Mouse (Mus musculus): ENCODE measurements around the gene Cd5l. TPM values are rescaled to one million over a fixed set of nuclear protein-coding genes. Genes with fewer than 3 reads are reported as not detected.

Gene Cd5l
- polyA plus RNA-seq, 1 experiment = not detected

DNA sequence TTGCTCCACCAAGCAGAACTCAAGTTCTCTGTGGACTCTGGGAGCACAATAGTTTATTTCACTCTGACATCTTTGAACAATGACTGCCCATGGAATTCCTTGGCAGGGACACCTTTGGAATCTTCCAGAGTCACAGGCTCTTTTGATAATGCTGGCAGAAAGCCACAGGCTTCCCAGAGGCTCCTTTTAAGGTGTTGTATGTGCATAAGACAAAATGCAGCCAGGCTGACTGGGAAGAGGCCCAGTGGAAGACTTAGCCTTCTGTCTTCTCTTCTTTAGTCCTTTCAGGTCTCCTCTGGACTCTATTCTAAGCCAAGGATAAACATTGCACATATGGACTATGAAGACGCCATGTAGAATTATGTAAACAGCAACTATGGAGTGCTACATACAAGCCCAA lies 33.3 kb downstream of the Cd5l start:
- Histone ChIP-seq H3K36me3 (ENCODE audit: control insufficient read depth, insufficient read depth, low read length, poor library complexity, severe bottlenecking) (no peaks in the 10 kb centered on the region), H3K9ac (ENCODE audit: low read depth, poor library complexity, severe bottlenecking) (no peak overlapping the region), H3K27ac (ENCODE audit: insufficient read depth, low read length) (no peak overlapping the region), H3K9me3 (replicated peaks; ENCODE audit: control insufficient read depth, insufficient read depth, low read length, poor library complexity, severe bottlenecking) (no peaks in the 10 kb centered on the region), H3K4me3 (ENCODE audit: low read depth, low read length) (no peak overlapping the region), H3K27me3 (ENCODE audit: control insufficient read depth, insufficient read depth, low read length, poor library complexity, severe bottlenecking) (no peaks in the 10 kb centered on the region), H3K4me1 (ENCODE audit: control insufficient read depth, insufficient read depth, low read length) (no peaks in the 10 kb centered on the region)
- TF ChIP-seq EP300 (IDR thresholded peaks at IDR 0.05; ENCODE audit: insufficient read depth, low read depth, low read length) (no peak), POLR2A (IDR thresholded peaks at IDR 0.05; ENCODE audit: insufficient read depth, low read length) (no peak), CTCF (IDR thresholded peaks at IDR 0.05; ENCODE audit: low read depth, low read length) (no peak)

DNA sequence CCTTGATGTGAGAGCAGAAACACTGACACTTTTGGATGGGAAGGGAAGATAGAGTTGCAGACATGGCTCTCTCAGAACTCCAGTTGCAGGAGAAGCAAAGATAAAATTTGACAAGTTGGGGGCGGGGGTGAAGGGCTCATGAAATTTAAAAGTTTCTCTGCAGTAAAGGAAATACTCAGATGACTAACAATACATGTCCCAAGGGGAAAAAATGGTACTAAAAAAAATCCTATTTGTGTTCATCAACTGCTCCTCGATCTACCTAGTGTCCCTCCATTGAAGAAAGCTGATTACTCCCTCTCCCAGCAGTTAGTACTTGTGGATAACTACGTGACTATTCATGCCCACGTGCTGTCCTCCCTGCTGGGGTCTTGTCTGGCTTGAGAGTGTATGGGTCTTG lies 41.1 kb downstream of the Cd5l start:
- H3K4me1 ChIP-seq (ENCODE audit: control insufficient read depth, insufficient read depth, low read length) = no peaks in the 10 kb centered on the region
- no peaks in the 10 kb centered on the region for H3K9me3 ChIP-seq (replicated peaks; ENCODE audit: control insufficient read depth, insufficient read depth, low read length, poor library complexity, severe bottlenecking)
- no peak for TF ChIP-seq EP300 (IDR thresholded peaks at IDR 0.05; ENCODE audit: insufficient read depth, low read depth, low read length)
- no peak for TF ChIP-seq CTCF (IDR thresholded peaks at IDR 0.05; ENCODE audit: low read depth, low read length)
- no peak for TF ChIP-seq POLR2A (IDR thresholded peaks at IDR 0.05; ENCODE audit: insufficient read depth, low read length)
- no peak overlapping the region for H3K4me3 ChIP-seq (ENCODE audit: low read depth, low read length)
- no peak overlapping the region for H3K9ac ChIP-seq (ENCODE audit: low read depth, poor library complexity, severe bottlenecking)
- H3K36me3 ChIP-seq (ENCODE audit: control insufficient read depth, insufficient read depth, low read length, poor library complexity, severe bottlenecking) = no peaks in the 10 kb centered on the region
- no peaks in the 10 kb centered on the region for H3K27me3 ChIP-seq (ENCODE audit: control insufficient read depth, insufficient read depth, low read length, poor library complexity, severe bottlenecking)
- no peak overlapping the region for H3K27ac ChIP-seq (ENCODE audit: insufficient read depth, low read length)

DNA sequence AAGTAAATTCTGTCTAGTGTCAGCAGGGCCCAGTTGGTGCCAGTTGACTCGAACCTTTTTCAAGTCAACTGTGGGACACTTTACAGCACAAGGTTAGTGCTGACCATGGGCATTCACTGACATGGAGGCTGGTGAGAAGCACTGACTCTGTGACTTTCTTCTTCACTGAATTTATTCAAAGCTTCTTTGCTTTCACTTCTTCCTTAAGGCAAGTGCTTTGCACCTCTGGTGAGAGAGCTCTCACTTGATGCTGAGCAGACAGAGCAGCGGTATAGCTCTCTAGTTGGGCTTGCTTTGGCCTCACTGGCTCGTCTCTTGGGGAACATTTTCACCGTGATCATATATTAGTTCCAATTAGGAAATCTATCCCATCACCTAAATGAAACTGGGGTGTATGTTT lies 42.2 kb downstream of the Cd5l start:
- Histone ChIP-seq H3K4me3 (ENCODE audit: low read depth, low read length) (no peak overlapping the region), H3K9me3 (replicated peaks; ENCODE audit: control insufficient read depth, insufficient read depth, low read length, poor library complexity, severe bottlenecking) (no peaks in the 10 kb centered on the region), H3K9ac (ENCODE audit: low read depth, poor library complexity, severe bottlenecking) (no peak overlapping the region), H3K27ac (ENCODE audit: insufficient read depth, low read length) (no peak overlapping the region), H3K4me1 (ENCODE audit: control insufficient read depth, insufficient read depth, low read length) (no peaks in the 10 kb centered on the region), H3K27me3 (ENCODE audit: control insufficient read depth, insufficient read depth, low read length, poor library complexity, severe bottlenecking) (no peaks in the 10 kb centered on the region), H3K36me3 (ENCODE audit: control insufficient read depth, insufficient read depth, low read length, poor library complexity, severe bottlenecking) (no peaks in the 10 kb centered on the region)
- TF ChIP-seq CTCF (IDR thresholded peaks at IDR 0.05; ENCODE audit: low read depth, low read length) = no peak
- TF ChIP-seq POLR2A (IDR thresholded peaks at IDR 0.05; ENCODE audit: insufficient read depth, low read length) = no peak
- no peak for TF ChIP-seq EP300 (IDR thresholded peaks at IDR 0.05; ENCODE audit: insufficient read depth, low read depth, low read length)

DNA sequence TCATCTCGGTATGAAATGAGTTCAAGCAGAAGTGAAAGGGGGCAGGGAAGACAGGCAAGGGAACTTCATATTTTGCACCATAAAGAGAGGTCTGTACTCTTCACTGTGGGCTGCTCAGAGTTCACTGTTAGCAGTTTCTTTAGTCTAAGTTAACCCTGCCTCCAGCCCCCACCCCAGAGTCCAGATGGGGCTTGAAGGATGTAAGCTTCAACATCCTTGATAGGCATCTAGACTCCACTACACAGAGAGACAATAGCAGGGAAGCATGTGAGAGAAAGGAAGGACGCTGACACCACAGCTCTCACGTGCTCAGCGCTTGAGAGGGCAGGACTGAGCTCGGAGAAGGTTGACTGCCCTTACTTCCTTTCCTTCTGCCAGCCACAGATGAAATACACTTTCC lies 43.6 kb downstream of the Cd5l start:
- Histone ChIP-seq H3K4me1 (ENCODE audit: control insufficient read depth, insufficient read depth, low read length) (no peaks in the 10 kb centered on the region), H3K27ac (ENCODE audit: insufficient read depth, low read length) (no peak overlapping the region), H3K36me3 (ENCODE audit: control insufficient read depth, insufficient read depth, low read length, poor library complexity, severe bottlenecking) (no peaks in the 10 kb centered on the region), H3K4me3 (ENCODE audit: low read depth, low read length) (no peak overlapping the region), H3K9ac (ENCODE audit: low read depth, poor library complexity, severe bottlenecking) (no peak overlapping the region), H3K27me3 (ENCODE audit: control insufficient read depth, insufficient read depth, low read length, poor library complexity, severe bottlenecking) (no peaks in the 10 kb centered on the region), H3K9me3 (replicated peaks; ENCODE audit: control insufficient read depth, insufficient read depth, low read length, poor library complexity, severe bottlenecking) (no peaks in the 10 kb centered on the region)
- TF ChIP-seq CTCF (IDR thresholded peaks at IDR 0.05; ENCODE audit: low read depth, low read length) (no peak), EP300 (IDR thresholded peaks at IDR 0.05; ENCODE audit: insufficient read depth, low read depth, low read length) (no peak), POLR2A (IDR thresholded peaks at IDR 0.05; ENCODE audit: insufficient read depth, low read length) (no peak)

DNA sequence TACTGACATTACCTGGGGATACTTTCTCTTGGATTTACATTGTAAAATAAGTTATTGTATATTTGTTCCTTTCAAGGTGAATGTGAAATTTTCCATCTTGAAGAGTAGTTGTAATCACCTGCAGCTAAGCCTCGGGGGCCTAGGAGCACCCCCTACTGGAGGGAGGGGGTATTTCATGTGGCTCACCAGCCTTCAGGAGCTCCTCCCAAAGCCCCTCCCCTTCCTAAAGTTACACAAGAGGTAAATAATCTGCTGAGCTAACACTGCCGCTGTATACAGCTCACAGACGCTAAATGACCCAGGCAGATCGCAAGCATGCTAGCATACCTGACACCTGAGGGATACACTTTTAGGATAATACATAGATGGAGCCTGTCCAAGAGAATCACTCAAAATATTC lies 50.5 kb downstream of the Cd5l start:
- Histone ChIP-seq H3K4me1 (ENCODE audit: control insufficient read depth, insufficient read depth, low read length) (no peaks in the 10 kb centered on the region), H3K27me3 (ENCODE audit: control insufficient read depth, insufficient read depth, low read length, poor library complexity, severe bottlenecking) (no peaks in the 10 kb centered on the region), H3K9ac (ENCODE audit: low read depth, poor library complexity, severe bottlenecking) (no peak overlapping the region), H3K27ac (ENCODE audit: insufficient read depth, low read length) (no peak overlapping the region), H3K36me3 (ENCODE audit: control insufficient read depth, insufficient read depth, low read length, poor library complexity, severe bottlenecking) (no peaks in the 10 kb centered on the region), H3K9me3 (replicated peaks; ENCODE audit: control insufficient read depth, insufficient read depth, low read length, poor library complexity, severe bottlenecking) (no peaks in the 10 kb centered on the region), H3K4me3 (ENCODE audit: low read depth, low read length) (no peak overlapping the region)
- TF ChIP-seq EP300 (IDR thresholded peaks at IDR 0.05; ENCODE audit: insufficient read depth, low read depth, low read length) (no peak), POLR2A (IDR thresholded peaks at IDR 0.05; ENCODE audit: insufficient read depth, low read length) (no peak), CTCF (IDR thresholded peaks at IDR 0.05; ENCODE audit: low read depth, low read length) (peak; percentile 61)

DNA sequence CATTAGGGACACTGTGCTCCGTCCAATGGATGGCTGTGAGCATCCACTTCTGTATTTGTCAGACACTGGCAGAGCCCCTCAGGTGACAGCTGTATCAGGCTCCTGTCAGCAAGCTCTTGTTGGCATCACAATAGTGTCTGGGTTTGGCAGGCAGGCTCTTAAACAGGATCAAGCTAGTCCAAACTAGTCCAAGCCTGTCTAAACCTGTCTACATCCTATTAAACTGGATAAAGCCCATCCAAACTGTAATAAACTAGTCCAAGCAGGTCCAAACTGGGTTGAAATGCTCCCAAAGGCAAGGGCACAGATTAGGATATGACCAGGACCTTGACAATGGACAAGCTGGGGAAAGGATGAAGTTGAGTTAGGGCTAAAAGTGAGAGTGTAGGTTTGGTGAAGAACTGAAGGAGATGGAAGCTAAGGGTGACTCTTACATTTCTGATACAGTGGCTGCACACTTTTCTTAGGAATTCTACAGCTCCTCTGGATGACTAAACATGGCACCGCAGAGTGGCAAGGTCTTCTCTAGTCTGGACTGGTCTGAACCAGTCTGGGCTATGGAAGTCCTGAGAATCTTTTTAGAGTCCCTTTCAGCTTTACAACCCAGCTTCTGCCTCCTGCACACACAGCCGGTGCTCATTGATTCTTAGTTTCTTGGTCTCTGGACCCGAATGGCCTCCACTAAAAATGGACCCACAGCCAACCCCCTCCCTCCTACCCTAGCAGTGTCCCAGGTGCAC lies 51.7 kb downstream of the Cd5l start:
- no peak overlapping the region for H3K4me3 ChIP-seq (ENCODE audit: low read depth, low read length)
- no peak overlapping the region for H3K9ac ChIP-seq (ENCODE audit: low read depth, poor library complexity, severe bottlenecking)
- peak overlapping the region; percentile 39; the same call in 1 of the 2 replicates for H3K27ac ChIP-seq (ENCODE audit: insufficient read depth, low read length)
- no peaks in the 10 kb centered on the region for H3K4me1 ChIP-seq (ENCODE audit: control insufficient read depth, insufficient read depth, low read length)
- no peaks in the 10 kb centered on the region for H3K36me3 ChIP-seq (ENCODE audit: control insufficient read depth, insufficient read depth, low read length, poor library complexity, severe bottlenecking)
- no peaks in the 10 kb centered on the region for H3K9me3 ChIP-seq (replicated peaks; ENCODE audit: control insufficient read depth, insufficient read depth, low read length, poor library complexity, severe bottlenecking)
- TF ChIP-seq EP300 (IDR thresholded peaks at IDR 0.05; ENCODE audit: insufficient read depth, low read depth, low read length) (no peak), POLR2A (IDR thresholded peaks at IDR 0.05; ENCODE audit: insufficient read depth, low read length) (no peak), CTCF (IDR thresholded peaks at IDR 0.05; ENCODE audit: low read depth, low read length) (no peak)
- no peaks in the 10 kb centered on the region for H3K27me3 ChIP-seq (ENCODE audit: control insufficient read depth, insufficient read depth, low read length, poor library complexity, severe bottlenecking)
